Mouse (Mus musculus) lung, postnatal 0 days (tissue): Measurements from ENCODE around the gene Kidins220.

Experiments used
- CTCF ChIP-seq: IDR thresholded peaks from 2 replicates; pipeline ENCODE4 v1.5.1; 2016; ENCODE audit warnings: antibody characterized with exemption, mild to moderate bottlenecking
- EP300 ChIP-seq: IDR thresholded peaks from 2 replicates; pipeline ENCODE4 v1.6.1; 2016; ENCODE audit warnings: antibody characterized with exemption, mild to moderate bottlenecking, control low read depth

DNA sequence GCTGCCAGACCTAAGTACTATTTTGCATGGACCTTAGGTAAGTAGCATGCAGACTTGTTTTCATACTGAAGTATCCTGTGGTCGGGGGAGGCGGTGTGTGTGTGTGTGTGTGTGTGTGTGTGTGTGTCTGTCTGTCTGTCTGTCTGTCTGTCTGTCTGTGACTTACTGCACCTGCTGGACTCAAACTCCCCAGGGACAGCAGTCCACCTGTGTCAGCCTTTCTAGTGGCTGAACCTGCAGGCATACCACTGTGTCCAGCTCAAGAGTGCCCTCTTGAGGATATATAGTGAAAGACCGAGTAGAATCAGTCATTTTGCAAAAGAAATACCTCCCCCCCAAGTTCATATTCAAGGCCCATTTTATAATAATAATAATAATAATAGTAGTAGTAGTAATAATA, 26.4 kb upstream of the Kidins220 start:
- peak; percentile 77 for TF ChIP-seq CTCF
- no peak for TF ChIP-seq EP300
